Mouse (Mus musculus) neural tube, embryonic 11.5 days (tissue): ENCODE results near the gene Mtcl1. TPM values are rescaled to one million over a fixed set of nuclear protein-coding genes. Genes with fewer than 3 reads are reported as not detected.

ENCODE experiments used
- ATAC-seq: fragments of 200-750 bp; cut with Nextera tagmentation; 2 replicates; pipeline ENCODE4 v1.8.0; 2017; ENCODE audit warnings: moderate number of reproducible peaks, mild to moderate bottlenecking, moderate TSS enrichment, moderate library complexity; ENCODE audit not compliant: insufficient read depth, low FRiP score, low TSS enrichment
- DNase-seq: peaks from one replicate; pipeline ENCODE4 v3.0.0-alpha.2; 2015; ENCODE audit warnings: low spot score
- H3K27ac ChIP-seq: fragments of 300-500 bp; sonication (generic); 2 replicates; pipeline ENCODE4 v1.5.1; 2014; ENCODE audit warnings: low read depth, mild to moderate bottlenecking, low read length
- H3K27me3 ChIP-seq: fragments of 300-500 bp; sonication (generic); 2 replicates; pipeline ENCODE4 v1.6.1; 2014; ENCODE audit warnings: mild to moderate bottlenecking, low read length, mixed read lengths; ENCODE audit not compliant: control insufficient read depth, insufficient read depth
- H3K36me3 ChIP-seq: fragments of 300-500 bp; sonication (generic); 2 replicates; pipeline ENCODE4 v1.6.1; 2014; ENCODE audit warnings: mild to moderate bottlenecking, low read length, moderate library complexity, mixed read lengths; ENCODE audit not compliant: control insufficient read depth, insufficient read depth
- H3K4me1 ChIP-seq: fragments of 300-500 bp; sonication (generic); 2 replicates; pipeline ENCODE4 v1.6.1; 2014; ENCODE audit warnings: low read length, mixed read lengths; ENCODE audit not compliant: control insufficient read depth, insufficient read depth
- H3K4me2 ChIP-seq: fragments of 300-500 bp; sonication (generic); 2 replicates; pipeline ENCODE4 v1.6.1; 2014; ENCODE audit warnings: low read depth, mild to moderate bottlenecking, moderate library complexity
- H3K4me3 ChIP-seq: fragments of 300-500 bp; sonication (generic); 2 replicates; pipeline ENCODE4 v1.5.1; 2014; ENCODE audit warnings: low read depth, low read length
- H3K9ac ChIP-seq: fragments of 300-500 bp; sonication (generic); 2 replicates; pipeline ENCODE4 v1.6.1; 2014; ENCODE audit warnings: mild to moderate bottlenecking, low read length
- H3K9me3 ChIP-seq: fragments of 300-500 bp; sonication (generic); 2 replicates; pipeline ENCODE4 v1.6.1; 2016; ENCODE audit warnings: low read length; ENCODE audit not compliant: control insufficient read depth
- WGBS: fragments of 180-500 bp; shearing (Covaris S2); extraction: QIAGEN DNeasy Blood & Tissue Kit; methylation state at CpG from one replicate; pipeline ENCODE4 v1.1.7; 2014; 5-methylcytosine and 5-hydroxymethylcytosine counted together
- polyA plus RNA-seq: library from polyadenylated mRNA; unstranded; fragments of >200 nt; fragmentation: Nextera tagmentation; extraction: Ambion mirVana; gene quantifications from 2 replicates; pipeline ENCODE4 v1.2.1, GENCODE M21; 2014

Mtcl1 gene
- polyA plus RNA-seq, 1 experiment from 2014 or later: 26.8 TPM

- H3K4me2 ChIP-seq: no peak overlapping the region
- no peaks in the 10 kb centered on the region for H3K9me3 ChIP-seq
- no peaks in the 10 kb centered on the region for H3K4me1 ChIP-seq
- no peak overlapping the region for H3K9ac ChIP-seq
- no peaks in the 10 kb centered on the region; the same call in 1 of the 2 replicates for H3K36me3 ChIP-seq
- 76% methylated on average over 6 of the region's 6 CpGs for WGBS
- no peak overlapping the region for H3K4me3 ChIP-seq
- DNase-seq: no peak
- H3K27ac ChIP-seq: no peak overlapping the region
- H3K27me3 ChIP-seq: no peaks in the 10 kb centered on the region
- no peak for ATAC-seq
Measured at GRCm38 (mm10) chr17:66381338-66381737, 68.2 kb downstream of the Mtcl1 start.

- Histone ChIP-seq H3K4me3 (no peak overlapping the region), H3K27me3 (no peaks in the 10 kb centered on the region), H3K9me3 (no peaks in the 10 kb centered on the region), H3K36me3 (peaks cover 3% of the 10 kb centered on the region; the same call in 1 of the 2 replicates), H3K4me1 (no peaks in the 10 kb centered on the region), H3K27ac (no peak overlapping the region), H3K9ac (no peak overlapping the region), H3K4me2 (no peak overlapping the region)
- 93% methylated on average over 22 of the region's 22 CpGs for WGBS
- no peak for DNase-seq
- ATAC-seq: no peak
Measured at GRCm38 (mm10) chr17:66379900-66380857, 69.4 kb downstream of the Mtcl1 start.

- no peak for DNase-seq
- H3K27ac ChIP-seq: no peak overlapping the region
- H3K9me3 ChIP-seq: no peaks in the 10 kb centered on the region
- peaks cover 3% of the 10 kb centered on the region; the same call in 1 of the 2 replicates for H3K36me3 ChIP-seq
- no peak overlapping the region for H3K4me3 ChIP-seq
- 96% methylated on average over 24 of the region's 24 CpGs for WGBS
- H3K27me3 ChIP-seq: no peaks in the 10 kb centered on the region
- H3K9ac ChIP-seq: no peak overlapping the region
- H3K4me2 ChIP-seq: no peak overlapping the region
- H3K4me1 ChIP-seq: no peaks in the 10 kb centered on the region
- ATAC-seq: no peak
Measured at GRCm38 (mm10) chr17:66379308-66379707, 70.2 kb downstream of the Mtcl1 start.

GRCm38 (mm10) chr17:66378127-66378526, 71.4 kb downstream of the Mtcl1 start:
- 93% methylated on average over 17 of the region's 17 CpGs for WGBS

GRCm38 (mm10) chr17:66374633-66375272, 74.8 kb downstream of the Mtcl1 start:
- no peak overlapping the region for H3K27ac ChIP-seq
- H3K27me3 ChIP-seq: no peaks in the 10 kb centered on the region
- no peaks in the 10 kb centered on the region for H3K4me1 ChIP-seq
- DNase-seq: no peak
- no peak overlapping the region for H3K4me3 ChIP-seq
- H3K9me3 ChIP-seq: no peaks in the 10 kb centered on the region
- H3K4me2 ChIP-seq: no peak overlapping the region
- WGBS: 68% methylated on average over 14 of the region's 14 CpGs
- no peak overlapping the region for H3K9ac ChIP-seq
- H3K36me3 ChIP-seq: peaks cover 4% of the 10 kb centered on the region
- no peak for ATAC-seq

More at GRCm38 (mm10) chr17:66378127-66378526, 71.4 kb downstream of the Mtcl1 start:
- Histone ChIP-seq H3K27me3 (no peaks in the 10 kb centered on the region), H3K4me1 (no peaks in the 10 kb centered on the region), H3K27ac (no peak overlapping the region), H3K36me3 (peaks cover 4% of the 10 kb centered on the region; the same call in 1 of the 2 replicates), H3K4me2 (no peak overlapping the region), H3K4me3 (no peak overlapping the region), H3K9me3 (no peaks in the 10 kb centered on the region), H3K9ac (no peak overlapping the region)
- ATAC-seq (no peak), DNase-seq (no peak)

GRCm38 (mm10) chr17:66370867-66371266, 78.7 kb downstream of the Mtcl1 start:
- Histone ChIP-seq H3K27me3 (no peaks in the 10 kb centered on the region), H3K36me3 (peaks cover 7% of the 10 kb centered on the region), H3K4me1 (no peaks in the 10 kb centered on the region), H3K9me3 (no peaks in the 10 kb centered on the region), H3K4me2 (no peak overlapping the region), H3K9ac (no peak overlapping the region), H3K27ac (no peak overlapping the region), H3K4me3 (no peak overlapping the region)
- 87% methylated on average over 9 of the region's 9 CpGs for WGBS
- ATAC-seq (no peak), DNase-seq (no peak)

GRCm38 (mm10) chr17:66369777-66370176, 79.8 kb downstream of the Mtcl1 start:
- Histone ChIP-seq H3K4me2 (no peak overlapping the region), H3K9ac (no peak overlapping the region), H3K36me3 (peaks cover 4% of the 10 kb centered on the region; the same call in 1 of the 2 replicates), H3K4me3 (no peak overlapping the region), H3K27me3 (no peaks in the 10 kb centered on the region), H3K4me1 (no peaks in the 10 kb centered on the region), H3K27ac (no peak overlapping the region), H3K9me3 (no peaks in the 10 kb centered on the region)
- DNase-seq: no peak
- 66% methylated on average over 6 of the region's 6 CpGs for WGBS
- no peak for ATAC-seq

GRCm38 (mm10) chr17:66368127-66368526, 81.4 kb downstream of the Mtcl1 start:
- no peaks in the 10 kb centered on the region for H3K9me3 ChIP-seq
- DNase-seq (no peak), ATAC-seq (no peak)
- no peaks in the 10 kb centered on the region for H3K27me3 ChIP-seq
- no peak overlapping the region for H3K27ac ChIP-seq
- H3K36me3 ChIP-seq: peaks cover 5% of the 10 kb centered on the region; the same call in 1 of the 2 replicates
- no peaks in the 10 kb centered on the region for H3K4me1 ChIP-seq
- 94% methylated on average over 11 of the region's 11 CpGs for WGBS
- H3K9ac ChIP-seq: no peak overlapping the region
- H3K4me3 ChIP-seq: no peak overlapping the region
- H3K4me2 ChIP-seq: no peak overlapping the region
